Mouse (Mus musculus): ENCODE measurements at regions not wholly inside any gene's neighbourhood (a gene's known extent, or its start where the extent isn't known, plus 50 kb on each side); places are given as distances from the start of the nearest gene placed in this dataset.

DNA sequence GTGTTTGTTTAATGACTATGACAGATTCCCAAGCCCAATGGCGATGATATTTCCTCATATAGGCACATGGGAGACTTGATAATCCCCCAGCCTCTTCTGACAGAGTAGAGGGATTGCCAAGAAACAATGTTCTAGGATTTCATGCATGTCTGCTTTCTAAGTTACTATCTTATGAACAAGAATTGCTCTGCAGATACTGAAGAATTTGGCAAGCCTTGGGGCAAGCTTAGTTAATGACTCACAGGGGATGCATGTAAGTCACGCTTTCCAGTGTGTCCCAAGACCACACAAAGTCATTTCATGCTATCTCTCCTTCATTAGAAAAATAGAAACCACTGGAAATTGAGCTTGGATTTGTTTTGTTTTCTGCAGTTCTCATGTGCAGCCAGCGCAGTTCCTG lies 376.2 kb downstream of the Dcdc2c start:
- no peak for DNase-seq

DNA sequence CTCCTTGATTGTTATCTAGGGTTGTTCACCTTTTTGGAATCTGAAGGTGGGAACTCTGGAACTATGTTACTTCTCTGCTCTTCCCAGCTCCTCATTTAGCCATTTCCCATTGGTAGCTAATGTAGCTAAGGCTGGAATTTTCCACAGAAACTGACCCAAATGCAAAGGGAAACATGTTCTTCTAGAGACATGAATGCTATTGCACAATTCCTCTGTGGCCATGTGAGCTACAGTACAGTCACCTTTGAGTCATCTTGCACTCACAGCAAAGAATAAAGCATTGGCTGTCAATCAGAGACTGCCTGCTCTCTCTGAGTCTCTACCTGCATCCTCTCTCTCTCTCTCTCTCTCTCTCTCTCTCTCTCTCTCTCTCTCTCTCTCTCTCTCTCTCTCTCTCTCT lies 378.1 kb downstream of the Dcdc2c start:
- DNase-seq, result no peak

DNA sequence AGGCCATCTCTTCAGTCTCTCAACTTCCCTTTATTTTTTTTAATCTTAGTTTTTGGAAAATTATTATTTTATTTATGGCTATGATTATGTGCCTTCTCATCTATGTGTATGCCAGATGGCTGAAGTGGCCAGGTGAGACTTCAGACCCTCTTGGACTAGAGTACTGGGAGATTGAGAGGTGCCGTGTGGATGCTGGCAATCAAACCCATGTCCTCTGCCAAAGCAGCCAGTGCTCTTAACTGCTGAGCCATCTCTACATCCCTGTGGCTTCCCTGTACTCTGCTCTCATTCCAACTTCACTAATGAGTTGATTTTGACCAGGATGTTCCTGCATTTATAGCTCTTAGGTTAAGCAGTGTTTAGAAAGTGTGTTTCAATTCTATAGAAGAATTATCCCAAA lies 393.4 kb downstream of the Dcdc2c start:
- peak; percentile 37 to 65 for DNase-seq

DNA sequence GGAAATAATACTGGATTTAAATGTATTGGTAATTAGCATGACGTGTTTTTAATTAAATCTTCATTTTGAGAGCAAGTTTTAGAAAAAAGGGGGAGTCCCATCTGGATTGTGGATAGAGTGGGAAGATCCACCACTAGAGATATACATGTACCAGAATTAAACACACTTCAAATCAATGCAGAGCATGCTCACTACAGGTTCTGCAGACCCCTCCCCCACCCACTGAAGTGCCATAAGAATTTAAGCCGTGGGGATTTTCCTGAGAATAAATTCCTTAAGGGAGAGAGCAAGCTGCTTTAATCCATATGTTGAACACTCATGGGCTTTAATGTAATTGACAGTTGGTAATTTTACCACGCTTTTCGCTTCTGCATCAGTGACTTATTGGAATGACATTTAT lies 401.4 kb downstream of the Dcdc2c start:
- DNase-seq, result no peak

DNA sequence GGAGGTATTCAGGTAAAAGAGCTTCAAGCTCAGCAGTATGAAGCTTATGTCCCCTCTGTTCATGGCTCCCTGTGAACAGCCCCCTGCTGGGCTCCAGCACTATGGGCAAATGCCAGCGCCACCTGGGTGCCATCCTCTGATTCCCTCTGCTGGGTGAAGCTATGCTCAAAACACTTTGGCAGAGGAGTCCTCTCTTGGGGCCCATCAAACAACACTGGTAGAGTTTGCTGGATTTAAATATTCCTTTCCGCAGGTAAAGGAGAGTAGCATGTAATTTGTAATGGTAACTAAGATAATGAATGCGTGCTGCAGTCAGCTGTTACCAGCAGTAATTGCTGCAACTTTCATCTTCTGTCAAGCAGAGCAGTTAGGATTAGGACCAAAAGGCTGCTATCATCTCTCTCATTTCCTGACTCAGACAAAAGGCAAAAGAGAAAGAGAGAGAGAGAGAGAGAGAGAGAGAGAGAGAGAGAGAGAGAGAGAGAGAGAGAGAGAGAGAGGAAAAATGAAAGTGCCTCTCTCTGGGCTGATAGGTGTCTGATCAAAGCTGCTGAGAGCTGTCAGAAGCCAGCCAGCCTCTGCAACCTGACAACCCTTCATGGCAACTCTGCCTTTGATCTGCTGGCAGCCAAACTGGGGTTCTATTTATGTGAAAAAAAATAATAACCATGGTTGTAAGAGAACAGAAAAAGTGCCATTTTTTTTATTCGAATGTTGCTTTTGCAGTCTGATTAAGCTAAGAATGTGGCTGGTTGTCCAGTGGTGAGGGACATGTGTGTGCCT lies 416.2 kb downstream of the Dcdc2c start:
- no peak for DNase-seq

DNA sequence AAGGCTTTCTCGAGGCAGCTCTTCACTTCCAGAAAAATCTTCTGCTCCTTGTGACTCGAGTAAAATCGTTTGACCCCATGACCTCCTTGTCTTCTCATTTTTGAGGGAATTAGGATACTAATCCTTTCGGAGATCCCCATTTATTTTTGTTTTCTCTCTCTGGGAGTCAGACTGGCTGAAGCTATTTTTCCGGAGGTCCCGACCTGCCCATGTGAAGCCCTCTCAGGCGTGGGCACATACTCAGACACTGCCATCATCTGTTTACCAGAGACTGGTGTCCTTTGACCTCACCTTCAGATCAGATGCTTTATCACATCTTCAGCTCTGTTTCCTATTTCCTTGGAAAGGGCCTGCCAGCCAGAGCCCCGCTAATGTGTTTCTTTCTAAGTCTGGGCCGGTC lies 429.4 kb downstream of the Dcdc2c start:
- no peak for DNase-seq

DNA sequence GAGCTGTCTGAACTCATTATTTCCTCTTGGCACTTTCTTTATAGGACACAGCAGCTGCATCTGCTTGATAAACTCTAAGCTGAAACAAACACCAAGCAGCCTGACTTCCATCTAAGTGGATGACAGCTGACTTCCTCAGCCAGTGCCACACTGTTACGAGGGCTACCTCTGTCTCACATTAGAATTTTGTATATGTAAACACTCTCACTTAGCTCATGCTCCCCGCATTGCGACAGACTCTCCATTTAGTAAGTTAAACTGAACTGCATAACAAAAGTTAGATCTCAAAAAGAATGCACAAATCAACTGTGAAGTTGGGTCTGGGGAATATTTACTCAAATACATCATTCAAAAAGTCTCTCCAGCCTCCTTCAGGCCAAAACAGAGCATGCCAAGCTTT lies 432.1 kb downstream of the Dcdc2c start:
- DNase-seq, result no peak

DNA sequence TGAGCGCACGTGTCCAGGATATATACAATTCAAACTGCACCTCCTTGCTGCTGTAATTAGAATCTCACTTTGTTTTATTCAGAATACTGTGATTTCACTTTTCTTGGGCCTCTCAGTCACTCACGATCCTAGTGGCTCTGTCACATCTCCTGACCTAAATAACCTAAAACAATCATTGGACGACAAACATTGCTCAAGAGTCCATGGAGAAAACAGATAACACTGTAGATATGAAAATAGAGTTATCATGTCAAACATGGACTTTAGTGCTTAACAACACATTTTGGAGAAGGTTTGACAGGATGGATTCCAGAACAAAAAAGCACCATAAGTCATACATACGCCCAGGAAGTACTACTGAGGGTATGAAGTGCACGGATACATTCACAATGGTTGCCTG lies 461.5 kb downstream of the Dcdc2c start:
- no peak for DNase-seq

DNA sequence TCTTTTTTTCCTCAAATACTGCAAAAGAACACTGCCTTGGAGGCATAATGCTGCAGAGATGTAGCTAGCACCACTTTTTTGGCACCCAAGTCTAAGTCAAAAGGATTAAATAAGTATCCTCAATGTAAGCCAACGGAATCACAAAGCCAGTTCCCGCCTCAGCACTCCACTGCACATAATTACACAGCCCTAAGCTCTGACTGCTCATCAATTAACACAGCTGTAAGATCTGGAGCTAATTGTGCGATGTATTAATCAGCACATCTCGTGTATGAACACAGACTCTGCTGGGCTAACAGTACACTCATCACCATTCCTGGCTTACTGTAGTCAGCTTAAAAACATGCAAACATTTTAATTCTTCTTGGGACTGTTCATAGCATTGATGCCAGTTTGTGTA lies 466.7 kb downstream of the Dcdc2c start:
- no peak for DNase-seq

DNA sequence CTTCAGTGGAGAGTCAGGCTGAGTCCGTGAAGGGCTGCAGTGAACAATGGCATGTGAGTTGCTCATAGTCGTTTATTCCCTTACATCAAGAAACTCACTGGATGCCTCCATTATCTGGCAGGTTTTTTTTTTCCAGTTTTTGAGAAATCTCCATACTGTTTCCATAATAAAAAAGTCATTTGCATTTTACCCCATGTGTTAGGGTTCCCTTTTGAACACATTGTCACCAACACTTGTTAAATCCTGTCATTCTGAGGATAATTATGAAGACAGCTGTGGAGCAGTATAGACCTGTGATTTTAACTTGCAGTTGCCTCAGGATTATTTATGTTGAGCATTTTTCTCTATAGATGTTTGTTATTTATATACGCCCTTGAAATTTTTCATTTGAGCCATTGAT lies 475.6 kb downstream of the Dcdc2c start:
- no peak for DNase-seq

DNA sequence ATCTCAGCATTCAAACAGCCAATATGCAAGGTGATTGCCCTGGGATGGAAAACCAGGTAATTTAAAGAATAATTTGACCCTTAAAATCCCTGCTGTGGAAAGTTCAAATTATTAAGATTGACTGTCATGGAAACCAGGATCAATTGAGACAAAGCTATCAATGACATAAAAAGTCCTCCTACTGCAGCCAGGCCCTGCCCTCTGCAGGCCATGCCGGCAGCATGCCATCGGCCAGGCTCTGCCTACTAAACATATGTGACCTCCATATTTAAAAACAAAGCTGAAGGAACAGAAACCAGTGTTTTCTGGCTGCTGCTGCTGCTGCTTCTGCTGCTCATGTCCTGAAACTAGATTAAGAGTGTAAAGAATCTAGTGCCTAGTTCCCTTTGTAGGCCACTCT lies 483.6 kb downstream of the Dcdc2c start:
- DNase-seq, result no peak

DNA sequence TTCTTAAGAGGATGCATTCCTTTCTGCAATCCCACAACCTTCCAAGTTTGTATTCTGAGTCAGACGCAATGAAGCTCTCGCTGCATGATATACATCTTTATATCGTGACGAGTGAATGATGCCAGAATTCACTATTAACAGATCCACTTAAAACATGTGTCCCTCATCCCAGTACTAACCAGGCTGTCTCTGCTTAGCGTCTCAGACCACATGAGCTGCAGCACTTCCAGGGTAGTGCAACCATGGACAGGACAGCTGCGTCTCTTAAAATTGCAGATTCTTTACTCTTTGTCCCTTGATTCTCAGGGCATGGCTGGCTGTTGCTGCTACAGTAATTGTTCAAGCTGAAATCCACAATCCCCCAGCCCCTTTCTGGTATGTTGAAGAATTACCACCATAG lies 491.9 kb downstream of the Dcdc2c start:
- DNase-seq, result no peak

DNA sequence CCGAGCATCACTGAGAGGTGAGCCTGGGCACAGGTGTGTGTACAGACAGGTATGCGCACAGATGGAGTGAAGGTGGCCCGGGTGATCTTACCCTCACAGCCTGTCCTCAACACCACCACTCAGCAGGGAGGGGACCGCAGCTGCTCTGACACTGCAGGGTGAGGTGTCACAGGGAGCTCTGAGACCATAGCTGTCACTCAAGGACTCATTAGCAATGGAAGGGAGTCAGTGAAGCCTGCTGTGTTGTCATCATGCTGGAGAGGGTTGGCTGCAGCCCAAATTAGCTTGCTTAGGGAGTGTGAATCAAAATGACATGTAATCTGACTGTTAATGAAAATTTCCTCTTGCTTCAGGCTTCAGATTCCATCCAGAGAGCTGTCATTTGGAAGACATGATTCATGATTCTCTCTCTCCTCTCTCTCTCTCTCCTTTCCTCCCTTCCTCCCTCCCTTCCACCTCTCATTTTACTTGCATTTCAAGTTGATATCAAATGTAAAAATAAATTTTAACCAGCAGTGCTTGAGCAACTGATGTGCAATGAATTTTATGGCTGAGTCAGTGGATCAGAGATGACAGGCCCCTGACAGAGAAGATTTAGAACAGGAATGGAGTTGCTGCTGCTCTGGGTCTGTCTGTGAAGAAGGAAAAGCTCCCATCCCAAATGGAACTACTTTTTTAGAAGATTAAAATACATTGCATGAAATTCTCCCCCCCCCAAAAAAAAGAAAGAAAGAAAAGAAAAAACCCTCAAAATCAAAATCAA lies 496.5 kb downstream of the Dcdc2c start:
- DNase-seq, result peak; percentile 74 to 82

DNA sequence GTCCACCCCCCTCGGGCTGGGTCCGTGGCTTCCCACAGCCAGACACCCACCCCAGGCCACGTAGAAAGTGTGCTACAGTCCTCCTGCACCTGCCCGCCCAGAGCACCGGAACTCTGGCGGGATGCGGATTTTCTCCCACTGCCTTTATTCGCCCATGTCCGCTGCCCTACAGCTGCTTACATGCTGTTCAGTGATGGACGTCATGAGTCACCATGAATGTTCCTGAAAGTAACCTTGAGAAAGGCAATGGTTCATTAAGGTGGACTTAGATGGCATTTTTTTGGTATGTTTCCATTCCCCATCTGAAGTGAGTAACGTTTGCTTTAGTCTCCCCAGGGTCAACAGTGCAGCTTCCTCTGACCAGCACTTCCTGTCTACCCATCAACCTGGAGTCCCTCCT lies 497.8 kb downstream of the Dcdc2c start:
- DNase-seq, result no peak

DNA sequence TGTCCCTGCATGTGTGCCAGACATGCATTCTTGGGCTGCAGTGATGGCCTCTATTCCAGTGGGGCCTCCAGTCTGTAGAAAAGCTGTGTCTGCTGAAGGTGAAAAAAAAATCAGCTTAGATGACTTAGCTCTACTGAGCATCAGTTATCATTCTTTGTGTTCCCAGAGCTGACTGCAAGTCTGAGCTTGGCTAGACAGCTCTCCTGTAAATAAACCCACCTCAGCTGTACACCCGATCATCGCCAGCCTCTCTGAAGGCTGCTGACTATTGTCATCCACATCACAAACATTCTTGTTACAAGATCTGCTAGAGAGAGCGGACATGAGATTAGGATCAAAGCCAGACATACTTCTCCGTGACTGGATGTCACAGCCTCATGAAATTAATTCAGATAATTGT lies 504.2 kb downstream of the Dcdc2c start:
- DNase-seq, result no peak

DNA sequence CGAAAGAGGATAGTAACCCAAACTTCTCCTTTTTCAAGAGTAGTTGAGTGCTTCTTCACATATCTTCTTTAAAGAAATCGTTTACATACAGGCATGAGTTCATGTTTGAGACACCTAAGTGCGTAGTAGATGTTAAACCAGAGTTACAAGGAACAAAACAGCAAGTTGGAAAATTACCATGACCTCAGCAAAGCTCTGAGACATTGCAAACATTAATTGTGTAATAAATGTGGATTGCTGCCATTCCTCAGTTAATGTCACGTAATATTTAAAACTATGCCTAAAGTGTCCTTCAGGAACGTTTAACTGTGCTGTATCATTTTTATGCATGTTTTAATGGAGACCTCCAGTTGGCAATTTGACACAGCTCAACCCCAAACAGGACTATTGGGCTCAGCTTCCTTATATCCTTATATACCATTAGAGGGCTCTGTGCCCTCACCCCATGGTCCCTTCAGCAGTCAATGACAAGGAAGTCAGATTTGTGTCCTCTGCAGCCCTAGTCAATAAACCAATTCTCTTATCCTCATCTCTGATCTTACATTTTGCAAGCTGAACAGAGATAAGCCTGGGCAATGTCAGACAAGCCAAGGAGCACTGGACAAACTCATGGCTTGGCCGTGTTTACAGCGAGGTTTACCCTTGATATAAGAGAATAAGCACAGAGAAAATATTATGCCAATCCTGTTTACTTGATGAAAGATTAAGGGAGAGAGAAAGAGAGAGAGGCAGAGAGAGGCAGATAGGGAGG lies 513.9 kb downstream of the Dcdc2c start:
- no peak for DNase-seq

DNA sequence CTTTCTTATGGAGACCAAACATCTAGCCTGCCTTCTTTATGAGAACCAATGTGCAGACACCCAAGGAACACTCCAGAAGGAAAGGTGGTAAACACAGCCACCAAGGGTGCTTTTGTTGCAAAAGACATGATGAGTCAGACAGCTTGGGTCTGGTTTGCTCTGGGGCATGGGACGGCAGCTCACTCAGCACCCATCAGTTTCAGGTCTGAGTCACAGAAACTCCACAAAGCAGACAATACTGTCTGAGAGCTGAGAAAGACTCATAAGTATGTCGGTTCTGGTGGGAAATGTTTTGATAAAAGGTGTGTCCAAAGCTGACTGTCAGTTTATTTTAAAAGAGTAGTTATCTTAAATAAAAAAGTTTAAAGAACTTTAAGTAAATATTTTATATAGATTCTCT lies 553.0 kb downstream of the Dcdc2c start:
- no peak for DNase-seq

DNA sequence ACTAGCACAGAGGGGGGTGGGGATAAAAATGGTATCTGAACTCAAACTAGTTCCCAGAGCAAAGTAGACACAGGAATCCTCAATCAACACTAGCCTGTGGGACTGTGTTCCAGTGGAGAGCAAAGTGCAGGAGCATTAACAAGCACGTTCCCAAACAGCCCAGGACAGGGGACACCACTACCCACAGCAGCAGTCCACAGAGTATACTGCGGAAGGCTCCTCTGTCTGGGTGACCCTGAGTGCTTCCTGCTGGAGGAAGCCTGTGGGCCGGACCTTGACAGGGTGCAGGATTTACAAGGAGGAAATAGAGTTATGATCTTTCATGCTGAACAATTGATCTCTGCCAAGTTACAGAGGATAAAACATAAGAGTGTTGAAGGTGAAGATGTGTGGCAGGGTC lies 560.0 kb downstream of the Dcdc2c start:
- no peak for DNase-seq

DNA sequence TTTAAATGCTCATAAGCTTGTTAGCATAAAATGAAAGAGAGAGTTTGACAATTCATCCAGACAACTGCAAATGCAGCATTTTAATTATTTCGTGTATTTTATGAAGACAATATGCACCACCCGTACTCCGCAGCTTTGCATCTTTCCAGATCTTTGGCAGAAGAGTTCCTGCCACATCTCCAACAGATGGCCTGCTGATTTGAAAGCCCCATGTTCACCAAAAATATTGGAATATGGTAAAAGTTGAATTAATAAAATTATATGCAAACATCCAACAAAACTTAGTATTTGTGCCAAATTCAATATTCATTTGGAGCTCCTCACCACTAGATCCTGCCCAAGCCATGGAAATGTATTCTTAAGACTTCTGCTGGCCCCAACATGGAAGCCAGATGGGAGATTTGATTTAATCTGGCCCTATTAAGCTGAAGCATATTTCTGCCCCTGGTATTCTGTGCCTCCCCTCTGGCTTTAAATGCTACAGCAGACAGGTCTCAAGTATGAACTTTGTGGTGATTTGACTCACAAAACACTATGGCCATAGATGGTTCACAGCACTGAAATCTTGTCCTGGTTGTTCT lies 567.8 kb downstream of the Dcdc2c start:
- DNase-seq, result peak in 1 of 2 experiments; percentile 21

DNA sequence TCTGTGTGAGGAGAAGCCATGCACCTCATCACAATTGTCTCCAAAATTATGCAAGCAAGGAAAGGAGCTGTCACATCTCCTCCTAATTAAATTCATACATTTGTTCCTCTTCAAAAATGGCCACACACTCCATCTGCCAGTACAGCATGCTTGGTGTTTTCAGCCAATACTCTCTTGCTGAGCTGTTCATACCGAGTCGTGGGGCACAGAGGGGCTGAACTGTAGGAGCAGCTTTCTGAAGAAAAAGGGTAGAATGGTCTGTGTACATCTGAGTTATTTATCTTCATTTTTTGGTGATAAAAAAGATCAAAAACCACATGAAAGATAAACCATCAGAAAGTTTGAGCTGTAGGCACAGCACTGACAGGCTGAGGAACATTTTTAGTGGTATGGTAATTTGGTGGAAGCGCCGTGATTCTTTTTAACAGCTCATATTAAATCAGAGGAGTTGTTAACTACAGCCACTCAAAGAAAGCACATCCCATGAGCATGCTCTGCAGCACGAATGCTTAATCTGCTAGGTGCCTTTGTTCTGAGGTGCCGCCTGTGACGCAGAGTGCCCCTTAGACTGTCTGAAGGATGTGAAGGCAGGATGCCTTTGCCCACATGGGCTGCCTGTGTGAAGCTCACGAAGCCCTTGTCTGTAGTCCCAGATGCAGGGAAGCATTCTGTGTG lies 573.8 kb downstream of the Dcdc2c start:
- DNase-seq, result peak; percentile 25 to 54

DNA sequence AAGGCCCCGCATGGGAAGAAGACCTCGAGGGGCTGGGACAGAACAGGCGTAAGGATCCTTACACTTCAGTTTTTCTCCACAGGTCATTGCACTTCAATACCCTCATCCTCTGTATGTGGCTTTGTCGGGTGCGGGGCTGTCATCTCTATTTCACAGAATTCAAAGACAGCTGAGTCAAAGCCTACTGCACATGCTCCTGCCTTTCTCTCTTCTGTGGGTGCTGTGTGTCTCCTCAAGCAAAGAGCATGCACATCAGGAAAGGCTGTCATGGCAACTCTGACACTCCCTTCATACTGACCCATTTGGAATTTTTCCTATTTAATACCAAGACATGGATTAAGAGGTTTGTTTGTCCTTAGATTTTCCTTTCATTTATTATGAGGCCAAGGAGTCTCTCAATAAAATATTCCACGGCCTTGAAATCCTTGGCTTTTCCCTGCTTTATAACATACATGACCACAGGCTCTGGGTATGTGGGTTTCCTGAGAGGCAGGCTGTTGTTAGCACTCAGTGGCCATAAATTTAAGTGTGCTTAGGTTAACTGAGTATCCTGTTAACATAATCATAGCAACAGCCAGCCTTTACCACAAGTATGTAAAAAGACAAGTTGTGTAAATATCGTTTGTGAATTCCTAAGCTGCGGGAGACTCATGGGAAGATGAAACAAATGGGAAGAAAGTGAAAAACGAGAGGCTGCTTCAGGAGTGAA lies 574.5 kb downstream of the Dcdc2c start:
- DNase-seq, result no peak

DNA sequence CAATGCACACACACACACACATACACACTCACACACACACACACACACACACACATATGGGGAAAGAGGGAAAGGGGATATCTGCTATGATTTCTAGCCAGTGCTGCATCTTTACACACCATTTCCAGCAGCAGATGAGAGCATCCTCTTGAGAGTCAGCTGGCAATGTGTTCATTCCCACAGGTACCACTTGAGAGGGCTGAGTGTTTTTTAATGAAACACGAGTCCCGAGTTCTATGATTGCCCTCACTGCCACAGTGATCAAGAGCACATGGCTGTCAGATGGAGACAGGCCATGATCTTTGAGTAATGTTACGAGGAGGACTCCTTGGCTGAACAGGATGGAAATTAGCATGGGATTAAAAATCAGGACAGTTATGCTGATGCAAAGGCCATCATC lies 589.3 kb downstream of the Dcdc2c start:
- no peak for DNase-seq

All from cerebellum, postnatal 14 days (tissue).